In genomic region chr9:118924554-118925085, GRCm38 (mm10) we compare ENCODE assay signal across 7 mouse cellular contexts. TPM values are rescaled to one million over a fixed set of nuclear protein-coding genes. Genes with fewer than 3 reads are reported as not detected.
A peak's percentile ranks its signal among the peaks of the same experiment; 100 is the strongest.
DNase-seq lines count a peak whose midpoint lies in the region; ATAC-seq and TF ChIP-seq lines count a peak whose summit lies in the region.

No protein-coding gene starts in this region.

- WGBS in lung, postnatal 0 days, result 16% methylated on average over 15 of the region's 16 CpGs
- WGBS in forebrain, embryonic 12.5 days, result 6% methylated on average over 16 of the region's 16 CpGs
- WGBS in limb, embryonic 12.5 days, result 8% methylated on average over 15 of the region's 16 CpGs
- WGBS in stomach, embryonic 15.5 days, result 13% methylated on average over 15 of the region's 16 CpGs

- no peak for ATAC-seq in lung, postnatal 0 days
- 0 out of 2 replicates have a peak, but pooled peaks have one; percentile 0 for ATAC-seq in forebrain, embryonic 12.5 days (ENCODE audit: low FRiP score)
- no peak for ATAC-seq in limb, embryonic 12.5 days (ENCODE audit: insufficient number of reproducible peaks, insufficient read depth, low FRiP score, low TSS enrichment, low read depth)
- no peak for ATAC-seq in stomach, embryonic 15.5 days (ENCODE audit: insufficient read depth, low FRiP score, low read depth)

- H3K36me3 ChIP-seq in lung, postnatal 0 days (ENCODE audit: insufficient read depth, low read length), result no peaks in the 10 kb centered on the region; the same call in 1 of the 2 replicates
- no peaks in the 10 kb centered on the region for H3K36me3 ChIP-seq in forebrain, embryonic 12.5 days (replicated peaks)
- no peaks in the 10 kb centered on the region for H3K36me3 ChIP-seq in limb, embryonic 12.5 days
- no peaks in the 10 kb centered on the region for H3K36me3 ChIP-seq in stomach, embryonic 15.5 days

- TF ChIP-seq CTCF in lung, postnatal 0 days (IDR thresholded peaks at IDR 0.05), result no peak

- peaks cover 20% of the 10 kb centered on the region; the same call in 1 of the 2 replicates for H3K4me1 ChIP-seq in lung, postnatal 0 days (ENCODE audit: insufficient read depth, low read depth, low read length)
- H3K4me1 ChIP-seq in forebrain, embryonic 12.5 days, result peaks cover 45% of the 10 kb centered on the region
- H3K4me1 ChIP-seq in limb, embryonic 12.5 days (replicated peaks), result peaks cover 37% of the 10 kb centered on the region
- H3K4me1 ChIP-seq in stomach, embryonic 15.5 days, result peaks cover 31% of the 10 kb centered on the region

- H3K27me3 ChIP-seq in lung, postnatal 0 days (replicated peaks; ENCODE audit: insufficient read depth, low read length), result no peaks in the 10 kb centered on the region
- H3K27me3 ChIP-seq in forebrain, embryonic 12.5 days, result peaks cover 15% of the 10 kb centered on the region
- no peaks in the 10 kb centered on the region for H3K27me3 ChIP-seq in limb, embryonic 12.5 days
- no peaks in the 10 kb centered on the region for H3K27me3 ChIP-seq in stomach, embryonic 15.5 days (replicated peaks)

- no peak overlapping the region for H3K9ac ChIP-seq in lung, postnatal 0 days (replicated peaks; ENCODE audit: low read depth)
- H3K9ac ChIP-seq in forebrain, embryonic 12.5 days, result peak overlapping the region; percentile 57
- peak overlapping the region; percentile 71 for H3K9ac ChIP-seq in limb, embryonic 12.5 days (replicated peaks)
- no peak overlapping the region for H3K9ac ChIP-seq in stomach, embryonic 15.5 days

- peak overlapping the region; percentile 95 for H3K4me2 ChIP-seq in lung, postnatal 0 days (replicated peaks; ENCODE audit: low read depth, low read length)
- peak overlapping the region; percentile 97 for H3K4me2 ChIP-seq in forebrain, embryonic 12.5 days
- H3K4me2 ChIP-seq in limb, embryonic 12.5 days, result peak overlapping the region; percentile 95
- peak overlapping the region; percentile 90 for H3K4me2 ChIP-seq in stomach, embryonic 15.5 days

- no peaks in the 10 kb centered on the region for H3K9me3 ChIP-seq in lung, postnatal 0 days (ENCODE audit: low read length)
- no peaks in the 10 kb centered on the region for H3K9me3 ChIP-seq in forebrain, embryonic 12.5 days
- H3K9me3 ChIP-seq in limb, embryonic 12.5 days, result no peaks in the 10 kb centered on the region
- no peaks in the 10 kb centered on the region for H3K9me3 ChIP-seq in stomach, embryonic 15.5 days

- peak overlapping the region; percentile 72 for H3K4me3 ChIP-seq in lung, postnatal 0 days (ENCODE audit: low read depth, low read length)
- peak overlapping the region; percentile 69 for H3K4me3 ChIP-seq in forebrain, embryonic 12.5 days (replicated peaks)
- peak overlapping the region; percentile 84 for H3K4me3 ChIP-seq in limb, embryonic 12.5 days (replicated peaks)
- peak overlapping the region; percentile 75 for H3K4me3 ChIP-seq in stomach, embryonic 15.5 days (replicated peaks)

- peak overlapping the region; percentile 95 for H3K27ac ChIP-seq in lung, postnatal 0 days (ENCODE audit: low read length)
- no peak overlapping the region for H3K27ac ChIP-seq in forebrain, embryonic 12.5 days
- H3K27ac ChIP-seq in limb, embryonic 12.5 days, result peak overlapping the region; percentile 92
- no peak overlapping the region for H3K27ac ChIP-seq in stomach, embryonic 15.5 days

- no peak for TF ChIP-seq EP300 in lung, postnatal 0 days (IDR thresholded peaks at IDR 0.05)

- peak; percentile 63 for DNase-seq in lung, postnatal 0 days (ENCODE audit: low spot score)
- no peak for DNase-seq in lung, postnatal 14 days
- no peak for DNase-seq in cerebellum, adult 8-10 months
- no peak for DNase-seq in left cerebral cortex, adult 11 months (ENCODE audit: low spot score)

RNA-seq across cellular contexts. Expression of gene Ctdspl, which starts 1.6 kb away (rescaled TPM):
- 27.8 and 29.9 TPM in 2 replicates for polyA plus RNA-seq in lung, postnatal 0 days (2015; fragmentation: Nextera tagmentation; extraction: Ambion mirVana)
- 9.0 and 9.6 TPM in 2 replicates for polyA plus RNA-seq in forebrain, embryonic 12.5 days (2016; fragmentation: Nextera tagmentation; extraction: Ambion mirVana)
- polyA plus RNA-seq in limb, embryonic 12.5 days (2016; fragmentation: Nextera tagmentation; extraction: Ambion mirVana), result 19.2 and 19.9 TPM in 2 replicates
- 16.7 and 17.4 TPM in 2 replicates for polyA plus RNA-seq in stomach, embryonic 15.5 days (2015; fragmentation: Nextera tagmentation; extraction: Ambion mirVana)

Comparison
In these comparisons a context has a peak if more than half of its experiments do, and no peak if none do; other contexts are left out.
1. H3K27ac ChIP-seq: peak in lung, postnatal 0 days (single experiment) and limb, embryonic 12.5 days (single experiment); none in forebrain, embryonic 12.5 days (single experiment) and stomach, embryonic 15.5 days (single experiment).
2. H3K9ac ChIP-seq: peak in forebrain, embryonic 12.5 days (single experiment) and limb, embryonic 12.5 days (single experiment); none in lung, postnatal 0 days (single experiment) and stomach, embryonic 15.5 days (single experiment).
3. Peak in every context shown above with its lines, with median percentiles within 50 percentile points of each other: H3K4me2 ChIP-seq and H3K4me3 ChIP-seq.